Mouse (Mus musculus) ovary, postnatal 36 days (tissue): ENCODE results near the gene Arl4c.

ENCODE experiments used
- DNase-seq: peaks from one replicate; pipeline ENCODE4 v3.0.0; 2022; ENCODE audit warnings: low spot score, mixed read lengths

Arl4c gene

DNA sequence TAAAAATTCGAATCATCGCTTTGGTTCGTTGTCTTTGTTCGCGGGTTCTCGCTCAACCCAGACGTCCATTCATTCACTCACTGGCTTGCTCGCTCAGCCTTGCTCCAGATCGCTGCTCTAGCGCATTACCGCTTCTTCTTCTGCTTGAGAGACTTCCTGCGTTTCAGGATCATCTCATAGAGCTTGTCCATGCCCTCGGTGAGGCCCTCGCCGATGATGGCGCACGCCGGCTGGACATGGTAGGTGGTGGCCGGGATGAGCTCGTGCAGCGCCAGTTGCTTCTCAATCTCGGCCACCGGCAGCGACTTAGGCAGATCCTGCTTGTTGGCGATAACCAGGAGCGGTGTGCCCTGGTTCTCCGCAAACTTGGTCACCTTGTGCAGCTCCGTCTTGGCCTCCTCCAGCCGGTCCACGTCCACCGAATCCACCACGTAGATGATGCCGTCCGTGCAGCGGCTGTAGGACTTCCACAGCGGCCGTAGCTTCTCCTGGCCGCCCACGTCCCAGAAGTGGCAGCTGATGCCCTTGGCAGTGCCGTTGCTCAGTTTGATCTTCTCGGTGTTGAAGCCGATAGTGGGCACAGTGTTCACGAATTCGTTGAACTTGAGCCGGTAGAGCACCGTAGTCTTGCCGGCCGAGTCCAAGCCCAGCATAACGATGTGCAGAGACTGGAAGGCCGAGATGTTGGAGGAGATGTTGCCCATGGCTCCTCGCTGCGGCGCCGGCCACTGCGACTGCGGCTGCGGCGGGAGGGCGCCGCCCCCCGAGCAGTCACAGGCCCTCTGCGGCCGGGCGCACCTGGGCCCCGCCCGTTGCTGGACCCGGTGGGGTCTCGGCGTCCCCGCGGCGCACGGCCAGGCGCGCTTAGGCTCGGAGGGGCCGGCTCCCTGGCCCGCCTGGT is 810 bp downstream of the Arl4c start:
- peak; percentile 34 for DNase-seq

DNA sequence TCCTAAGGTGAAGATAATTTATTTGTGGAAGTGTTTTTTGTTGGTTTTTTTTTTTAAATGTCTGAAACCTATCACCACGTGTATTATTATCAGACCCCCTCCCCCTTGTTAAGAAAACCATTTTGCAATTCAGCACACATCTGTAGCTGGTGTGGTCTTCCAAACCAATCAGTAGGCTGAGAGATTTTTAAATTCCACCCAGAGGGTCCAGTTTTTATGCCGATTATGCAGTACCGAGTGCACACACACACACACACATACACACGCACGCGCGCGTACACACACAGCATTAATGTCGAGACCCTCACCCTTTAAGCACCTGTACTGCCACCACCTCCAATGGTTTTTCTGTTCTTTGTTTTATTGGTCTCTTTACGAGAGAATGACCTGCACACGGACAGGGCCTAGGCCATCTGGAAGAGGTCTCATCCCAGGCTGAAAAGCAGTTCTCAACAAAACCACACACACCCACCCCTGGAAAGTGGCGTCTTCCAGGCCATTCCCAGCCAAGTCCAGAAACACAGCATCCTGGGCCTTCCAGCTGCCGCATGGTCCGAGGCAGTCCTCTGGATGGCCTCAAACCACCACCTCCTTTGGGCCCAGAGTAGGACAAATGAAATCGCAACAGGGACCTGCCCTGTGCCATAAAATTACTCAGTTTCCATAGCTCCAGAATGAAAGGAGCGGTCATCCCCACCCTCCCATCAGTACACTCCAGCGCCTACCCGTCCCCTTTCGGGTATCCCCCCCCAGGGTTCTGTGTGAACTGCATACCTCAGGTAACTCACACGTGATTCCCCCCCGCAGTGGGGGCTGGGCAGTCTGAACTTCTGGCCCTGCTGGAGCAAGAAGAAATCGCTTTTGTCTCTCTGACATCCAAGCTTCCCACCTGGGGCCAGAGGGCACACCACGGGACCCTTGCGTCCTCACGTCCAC is 1.9 kb downstream of the Arl4c start:
- DNase-seq = peak; percentile 25

DNA sequence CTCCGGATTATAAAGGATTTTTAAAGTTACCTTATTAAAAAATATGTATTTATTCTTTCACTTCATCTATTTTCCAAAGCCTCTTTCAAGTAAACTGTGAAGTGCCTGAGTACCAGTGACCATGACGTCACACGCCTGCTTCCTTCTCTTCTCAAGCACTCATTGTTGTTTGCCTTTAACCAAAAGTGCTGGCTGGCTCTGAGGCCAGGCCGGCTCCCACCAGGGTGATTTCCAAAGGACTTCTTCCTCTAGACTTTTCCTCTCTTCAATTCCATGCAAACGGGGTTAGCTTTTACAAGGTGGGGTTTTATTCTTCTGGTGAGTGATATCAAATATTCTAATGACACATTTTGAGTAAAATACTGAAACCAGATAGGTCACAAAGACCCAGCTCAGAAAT is 2.6 kb downstream of the Arl4c start:
- DNase-seq = no peak

DNA sequence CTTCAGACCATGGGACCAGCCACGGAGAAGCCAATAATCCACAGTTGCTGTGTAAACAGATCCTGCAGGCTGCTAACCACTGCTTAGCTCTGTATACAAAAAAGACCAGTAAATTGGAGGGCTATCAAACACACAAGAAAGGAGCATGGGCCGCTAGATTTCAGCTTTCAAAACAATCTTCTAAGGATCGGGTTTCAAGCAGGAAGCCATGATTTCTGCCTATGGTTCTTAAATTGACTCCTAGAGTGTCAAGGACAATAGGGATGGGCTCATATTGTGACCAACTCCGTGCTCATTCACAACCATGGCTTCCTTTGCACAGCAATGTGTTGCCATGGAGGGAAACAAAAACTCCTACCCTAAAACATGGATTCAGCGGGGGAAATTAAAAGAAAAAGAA is 3.1 kb downstream of the Arl4c start:
- no peak for DNase-seq

DNA sequence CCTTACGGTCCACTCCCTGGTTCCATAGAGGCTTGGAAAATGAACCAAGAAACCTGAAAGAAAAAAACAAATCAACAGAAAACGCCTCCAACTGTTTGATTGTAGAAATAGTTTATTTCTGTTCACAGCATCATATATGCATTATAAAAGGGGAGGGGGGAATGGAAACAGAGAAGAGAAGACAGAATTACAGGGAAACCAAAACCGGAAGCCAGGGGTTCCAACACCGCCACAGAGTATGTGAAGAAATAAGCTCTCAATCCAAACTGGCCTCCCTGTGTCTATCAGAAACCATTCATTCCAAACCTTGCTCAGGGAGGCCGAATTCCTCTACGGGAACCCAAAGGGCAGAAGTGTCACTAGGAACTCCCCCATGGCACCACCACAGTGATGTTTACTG is 3.9 kb downstream of the Arl4c start:
- DNase-seq = no peak

DNA sequence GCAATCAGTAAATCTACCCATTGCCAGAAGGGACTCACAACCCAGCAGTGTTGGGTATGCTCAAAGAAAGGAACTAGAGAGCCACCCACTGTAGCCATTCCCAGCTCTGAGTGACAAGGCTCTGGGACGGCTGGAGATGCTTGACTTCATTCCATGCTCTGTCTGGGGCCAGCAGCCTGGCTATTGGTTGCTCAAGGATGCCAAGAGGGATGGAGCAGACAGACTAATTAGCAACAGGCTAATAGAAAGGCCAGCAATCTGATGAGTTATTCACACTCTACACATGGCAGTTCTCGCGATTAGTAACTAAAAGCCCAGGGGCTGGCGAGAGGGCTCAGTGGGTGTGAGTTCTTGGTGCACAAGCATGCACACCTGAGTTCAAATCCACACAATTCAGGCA is 5.6 kb downstream of the Arl4c start:
- DNase-seq = no peak

DNA sequence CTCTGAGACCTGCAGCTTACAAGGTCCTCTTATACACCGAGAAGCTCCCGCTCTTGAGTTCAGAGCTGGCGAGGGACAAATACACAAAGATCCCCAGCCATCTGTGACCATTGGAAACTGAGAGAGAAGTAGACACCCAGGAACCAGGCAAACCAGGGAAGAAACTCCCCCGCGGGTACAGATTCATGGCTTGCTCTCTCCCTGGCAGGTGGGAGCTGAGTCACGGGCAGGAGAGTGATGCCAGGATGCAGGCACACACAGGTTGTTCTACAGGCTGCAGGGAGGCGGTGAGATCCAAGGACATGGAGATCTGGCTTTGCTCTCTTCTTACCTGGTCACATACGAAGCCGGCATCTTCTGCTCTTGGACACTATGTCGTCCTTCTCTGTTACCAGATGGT is 7.7 kb downstream of the Arl4c start:
- DNase-seq = no peak

DNA sequence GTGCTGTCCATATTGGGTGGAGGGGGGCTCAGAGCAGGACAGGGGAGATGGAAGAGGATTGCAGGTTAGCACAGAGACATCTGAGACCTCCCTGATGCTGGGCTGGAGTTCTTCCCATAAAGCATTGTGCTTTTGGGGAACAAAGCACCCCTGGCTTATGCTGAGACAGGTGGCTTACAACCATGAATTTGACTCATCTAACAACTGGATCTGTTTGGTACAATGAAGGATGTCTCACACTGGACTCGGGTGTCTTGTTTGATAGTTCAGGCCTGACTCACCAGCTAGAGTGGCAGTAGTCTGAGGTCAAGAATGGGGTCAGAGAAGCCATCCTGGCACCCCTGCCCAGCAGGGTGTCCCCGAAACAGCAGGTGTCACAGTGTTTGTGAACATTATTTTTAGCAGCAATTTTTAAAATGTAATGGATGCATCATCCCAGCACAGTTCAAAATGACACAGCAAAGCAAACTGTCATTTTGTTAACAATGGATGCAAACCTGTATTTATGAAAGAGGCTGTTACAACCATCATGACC is 9.7 kb downstream of the Arl4c start:
- no peak for DNase-seq

DNA sequence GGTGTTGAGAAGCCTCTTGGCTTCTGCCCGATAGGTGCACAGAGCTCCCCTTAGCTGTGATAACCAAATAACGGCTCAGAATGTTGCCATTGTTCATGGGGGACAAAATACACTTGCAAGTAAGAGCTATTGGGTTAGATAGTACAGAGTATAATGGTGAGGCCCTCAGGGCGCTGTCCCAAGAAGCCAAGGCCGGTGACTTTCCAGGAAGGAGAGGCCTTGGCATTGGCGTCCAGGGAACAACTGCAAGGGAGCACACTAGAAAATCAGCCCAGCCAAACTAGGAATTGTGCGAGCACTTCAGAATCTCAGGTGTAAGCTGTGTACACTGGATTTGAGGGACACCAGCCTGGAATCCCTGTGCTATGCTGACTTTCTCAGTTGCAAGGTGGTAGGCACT is 11.4 kb downstream of the Arl4c start:
- no peak for DNase-seq

DNA sequence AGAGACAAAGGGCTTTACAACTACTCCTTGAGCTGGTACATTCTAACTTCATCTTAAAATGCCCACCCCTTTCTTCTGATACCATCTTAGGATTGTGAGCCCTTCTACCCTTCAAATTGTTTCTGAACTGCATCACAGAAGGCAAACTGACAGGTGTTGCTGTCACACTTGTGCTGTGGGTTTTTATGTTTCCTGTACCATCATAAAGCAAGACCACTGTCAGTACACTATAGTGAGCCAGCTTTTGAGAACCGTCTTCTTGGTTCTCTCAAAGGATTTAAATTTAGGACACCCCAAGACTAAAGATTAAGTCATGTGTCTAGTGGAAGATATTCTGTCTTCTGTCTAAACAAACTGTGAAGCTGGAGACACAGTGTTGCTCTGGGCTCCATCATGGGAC is 17.3 kb downstream of the Arl4c start:
- no peak for DNase-seq

DNA sequence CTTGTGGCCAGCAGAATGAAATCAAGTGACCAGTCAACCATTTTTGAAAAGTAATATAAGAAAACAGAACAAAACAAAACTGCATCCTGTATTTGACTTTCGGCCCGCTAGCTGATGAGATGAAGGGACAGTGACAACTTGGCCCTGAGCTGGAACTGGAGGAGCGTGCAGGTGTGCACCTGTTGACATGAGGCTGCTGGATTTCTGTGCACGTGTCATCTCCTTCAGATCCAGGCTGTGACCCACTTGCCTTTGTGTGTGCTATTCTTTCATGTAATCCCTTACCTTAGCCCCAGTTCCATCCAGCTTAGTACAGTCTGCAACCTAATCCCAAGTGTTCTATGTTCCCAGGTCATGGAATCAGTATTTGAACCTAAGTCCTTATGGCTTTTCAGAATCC is 20.4 kb downstream of the Arl4c start:
- no peak for DNase-seq

DNA sequence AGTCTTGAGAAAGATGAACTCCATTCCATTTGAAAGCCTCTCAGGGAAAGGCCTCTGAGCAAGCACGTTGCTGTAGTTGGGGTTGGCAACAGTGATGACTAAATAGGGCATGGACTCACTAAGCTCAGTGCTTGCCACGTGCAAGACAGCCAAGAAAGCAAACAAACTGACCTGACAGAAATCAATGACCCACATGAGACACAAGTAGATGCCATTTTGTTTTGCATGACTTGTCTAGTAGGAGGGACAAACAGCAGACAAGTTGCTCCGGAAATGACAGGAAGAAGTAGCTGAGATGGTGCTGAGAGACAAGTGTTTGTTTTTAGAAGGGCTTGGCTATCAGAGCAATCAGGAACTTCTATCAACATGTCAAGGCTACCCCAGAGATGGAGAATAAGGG is 21.2 kb downstream of the Arl4c start:
- DNase-seq = no peak

DNA sequence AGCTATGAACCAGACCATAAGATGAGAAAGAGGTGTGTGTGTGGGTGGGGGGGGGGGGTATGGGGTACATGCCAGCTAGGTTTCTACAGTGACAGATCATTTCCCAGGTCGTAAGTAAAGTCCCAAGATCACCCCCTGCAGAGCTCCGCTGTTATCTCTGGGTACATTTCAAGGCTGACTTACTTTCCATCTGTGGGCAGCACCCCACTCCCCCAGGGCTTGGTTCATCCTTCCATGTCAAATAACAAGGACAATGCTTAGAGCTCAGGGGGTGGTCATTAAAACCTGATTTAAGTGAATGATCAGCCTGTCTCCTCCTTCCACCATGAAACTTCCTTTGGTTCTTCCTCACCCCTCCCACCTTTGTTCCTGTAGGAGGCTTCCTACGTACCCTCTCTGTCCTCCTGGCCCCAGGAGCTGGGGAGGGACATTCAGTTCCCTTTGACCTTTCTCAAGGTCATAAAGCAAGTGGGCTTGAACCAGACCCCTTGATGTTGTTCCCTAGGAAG is 23.7 kb downstream of the Arl4c start:
- no peak for DNase-seq

DNA sequence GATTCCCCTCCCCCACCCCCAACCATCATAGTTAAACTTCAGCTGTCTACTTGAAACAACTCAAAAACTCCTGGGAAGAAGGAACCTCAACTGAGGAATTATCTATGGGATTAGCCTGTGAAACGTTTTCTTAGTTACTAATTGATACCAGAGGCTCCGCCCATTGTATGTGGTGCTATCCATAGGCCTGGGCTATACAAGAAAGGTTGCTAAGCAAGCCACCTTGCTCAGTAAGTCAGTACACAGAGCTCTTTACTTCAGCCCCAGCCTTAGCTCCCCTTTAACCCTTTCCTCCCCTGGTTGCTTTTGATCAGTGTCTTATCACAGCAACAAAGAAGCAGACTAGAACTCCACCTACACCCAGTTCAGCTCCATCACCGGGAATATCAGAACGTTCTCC is 31.2 kb downstream of the Arl4c start:
- DNase-seq = no peak

DNA sequence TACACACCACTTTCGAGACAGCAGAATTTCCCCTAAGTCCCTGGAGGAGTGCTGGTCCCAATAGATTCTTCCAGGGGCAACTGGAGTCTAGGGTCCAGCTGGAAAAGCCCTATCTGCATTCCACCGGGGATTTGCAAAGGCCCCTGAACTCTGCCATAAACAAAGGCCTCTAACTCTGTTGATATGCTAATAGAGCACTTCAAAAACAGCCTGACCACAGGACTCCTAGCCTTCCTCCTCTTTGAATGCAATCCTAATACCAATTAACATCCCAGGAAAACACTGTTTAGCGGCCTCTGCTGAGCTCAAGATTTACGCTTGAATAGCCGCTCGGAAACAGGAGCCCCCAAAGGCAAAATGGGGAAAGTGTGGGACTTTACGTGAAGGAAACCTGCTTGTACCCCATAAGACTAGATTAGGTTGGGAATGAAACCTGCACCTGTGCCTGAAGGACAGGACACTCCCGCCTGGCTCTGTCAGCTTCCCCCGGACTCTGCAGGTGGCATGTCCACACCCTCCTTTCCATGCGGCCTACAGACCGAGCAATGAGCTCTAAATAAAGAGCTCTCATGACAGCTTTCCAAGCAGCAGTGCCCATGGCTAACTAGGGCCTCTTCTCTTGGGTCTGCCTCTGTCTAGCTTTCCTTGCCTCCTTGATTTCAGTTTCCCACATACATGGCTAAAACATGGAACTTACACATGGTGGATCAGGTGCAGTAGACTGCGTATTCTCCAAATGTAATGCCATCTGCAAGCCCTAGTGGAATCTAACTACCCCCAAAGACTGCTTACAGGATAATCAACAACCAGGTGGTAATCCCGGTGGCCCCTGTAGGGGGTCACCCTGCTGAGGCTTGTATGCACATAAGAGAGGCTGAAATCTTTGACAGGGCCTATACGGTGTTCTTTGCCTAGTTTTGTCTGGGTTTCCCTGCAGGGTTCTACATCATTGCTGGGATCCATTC is 32.9 kb downstream of the Arl4c start:
- no peak for DNase-seq

DNA sequence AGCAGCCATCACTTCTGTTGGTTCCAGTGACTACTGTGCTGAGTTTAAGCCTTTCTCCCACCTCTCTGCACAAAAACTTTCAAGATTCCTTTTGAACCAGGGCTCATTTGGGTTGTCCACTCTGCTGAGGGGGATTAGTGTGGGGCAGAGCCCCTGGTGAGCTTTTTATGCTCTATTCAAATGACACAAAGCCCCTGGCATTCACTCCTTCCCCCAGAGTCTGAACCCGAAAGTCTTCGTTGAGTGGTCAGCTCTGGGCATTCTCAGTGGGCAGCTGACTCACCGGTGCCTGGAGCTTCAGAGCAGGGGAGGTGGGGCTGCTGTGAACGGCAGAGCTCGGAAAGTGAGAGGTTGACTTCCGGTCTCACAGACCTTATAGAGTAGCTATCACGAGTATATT is 33.7 kb downstream of the Arl4c start:
- DNase-seq = no peak

DNA sequence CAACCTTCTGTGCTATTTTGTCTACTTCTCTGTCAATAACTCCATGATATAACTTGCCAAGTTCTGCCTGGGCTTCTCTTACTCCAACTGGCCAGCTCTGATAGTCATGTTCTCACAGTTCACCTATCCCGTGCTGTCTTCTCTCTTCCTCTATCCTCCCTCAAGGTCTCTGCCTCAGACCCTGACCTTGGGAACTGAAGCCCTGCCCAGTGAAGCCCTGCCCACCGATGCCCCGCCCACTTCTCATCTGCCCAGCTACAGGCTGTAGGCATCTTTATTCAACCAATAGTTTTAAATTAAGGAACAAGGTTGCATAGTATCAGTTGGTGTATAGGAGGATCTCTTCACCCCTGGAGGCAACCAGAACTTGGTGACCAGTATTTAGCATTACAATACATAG is 37.4 kb downstream of the Arl4c start:
- no peak for DNase-seq

DNA sequence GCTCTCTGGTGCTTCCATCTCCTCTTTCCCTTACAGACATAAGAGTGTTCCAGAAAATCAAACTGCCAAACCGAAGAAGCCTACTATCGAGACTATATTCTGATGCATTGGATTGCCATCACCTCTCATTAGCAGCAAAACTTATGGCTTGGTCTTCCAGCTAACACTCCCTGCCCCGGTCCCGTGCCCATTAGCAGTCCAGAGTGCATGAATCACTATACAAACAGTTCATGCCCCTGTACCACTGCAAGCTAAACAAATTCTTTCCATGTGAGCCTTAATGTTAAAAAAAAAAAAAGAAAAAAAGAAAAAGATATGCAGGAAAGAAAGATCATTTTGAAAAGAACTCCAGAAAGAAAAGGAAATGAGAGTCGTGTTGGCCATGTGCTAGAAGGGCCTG is 39.3 kb downstream of the Arl4c start:
- DNase-seq = no peak

DNA sequence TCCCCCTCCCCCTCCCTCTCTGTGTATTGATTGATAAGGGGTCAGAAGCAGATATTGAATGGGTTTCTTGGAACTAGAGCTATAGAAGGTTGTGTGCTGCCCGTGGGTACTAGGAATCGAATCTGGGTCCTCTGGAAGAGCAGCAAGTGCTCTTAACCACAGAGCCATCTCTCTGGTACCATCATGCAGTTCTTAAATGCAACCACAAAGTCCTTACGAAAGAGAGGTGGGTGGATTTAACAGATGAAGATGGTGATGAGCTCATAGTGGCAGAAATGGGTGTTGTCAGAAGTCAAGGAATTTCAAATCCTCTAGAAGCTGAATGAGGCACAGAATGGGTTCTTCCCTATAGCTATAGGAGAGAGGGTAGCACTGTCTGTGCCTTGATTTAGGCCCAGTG is 40.8 kb downstream of the Arl4c start:
- DNase-seq = no peak

DNA sequence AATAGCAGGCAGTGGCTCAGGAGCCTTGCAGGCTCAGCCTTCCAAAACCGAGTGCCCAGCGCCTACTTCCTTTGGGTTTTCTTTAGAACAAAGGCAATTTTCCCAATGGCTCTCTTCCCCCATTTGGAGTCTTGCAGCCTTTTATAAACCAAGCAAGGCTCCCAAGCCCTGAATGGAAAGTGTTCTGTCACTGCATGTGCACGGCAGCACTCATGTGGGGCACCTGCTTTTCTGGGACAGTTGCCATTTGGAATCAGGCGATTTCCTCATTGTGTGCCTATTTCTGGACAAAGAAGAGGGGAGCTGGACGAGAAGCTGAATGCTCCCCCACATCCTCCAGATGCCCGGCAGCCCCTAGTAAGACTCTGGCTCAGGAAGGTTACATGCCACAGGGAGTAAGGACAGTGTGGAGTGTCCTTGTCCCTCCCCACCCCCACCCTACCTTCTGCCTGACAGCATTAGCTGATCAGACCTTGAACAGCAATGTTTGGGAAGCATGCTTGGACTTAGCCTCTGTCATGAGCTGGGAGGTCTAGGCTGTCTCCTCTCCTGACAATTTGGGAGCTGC is 43.6 kb downstream of the Arl4c start:
- DNase-seq = no peak

DNA sequence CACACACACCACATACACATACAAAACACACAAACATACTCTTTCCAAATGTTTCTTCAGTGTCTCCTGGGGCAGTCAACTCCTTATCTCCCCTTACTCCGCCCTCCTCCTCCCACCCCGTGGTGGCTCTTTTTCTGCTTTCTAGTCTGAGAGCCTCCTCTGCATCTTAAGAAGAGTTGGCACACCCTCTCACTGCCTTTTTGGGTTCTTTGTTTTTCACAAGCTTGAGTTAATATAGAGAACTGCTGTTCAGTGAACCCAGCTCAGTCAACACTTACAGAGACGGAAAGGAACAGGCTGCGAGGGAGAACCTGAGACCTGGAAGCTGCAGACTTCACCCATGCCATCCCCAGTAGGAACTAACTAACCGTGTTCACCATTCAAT is 45.9 kb downstream of the Arl4c start:
- DNase-seq = no peak
